Mouse (Mus musculus): ENCODE data around the gene Gm17660. TPM values are rescaled to one million over a fixed set of nuclear protein-coding genes. Genes with fewer than 3 reads are reported as not detected.
A peak's percentile ranks its signal among the peaks of the same experiment; 100 is the strongest.

Gm17660 gene
- polyA plus RNA-seq, 1 experiment = not detected

DNA sequence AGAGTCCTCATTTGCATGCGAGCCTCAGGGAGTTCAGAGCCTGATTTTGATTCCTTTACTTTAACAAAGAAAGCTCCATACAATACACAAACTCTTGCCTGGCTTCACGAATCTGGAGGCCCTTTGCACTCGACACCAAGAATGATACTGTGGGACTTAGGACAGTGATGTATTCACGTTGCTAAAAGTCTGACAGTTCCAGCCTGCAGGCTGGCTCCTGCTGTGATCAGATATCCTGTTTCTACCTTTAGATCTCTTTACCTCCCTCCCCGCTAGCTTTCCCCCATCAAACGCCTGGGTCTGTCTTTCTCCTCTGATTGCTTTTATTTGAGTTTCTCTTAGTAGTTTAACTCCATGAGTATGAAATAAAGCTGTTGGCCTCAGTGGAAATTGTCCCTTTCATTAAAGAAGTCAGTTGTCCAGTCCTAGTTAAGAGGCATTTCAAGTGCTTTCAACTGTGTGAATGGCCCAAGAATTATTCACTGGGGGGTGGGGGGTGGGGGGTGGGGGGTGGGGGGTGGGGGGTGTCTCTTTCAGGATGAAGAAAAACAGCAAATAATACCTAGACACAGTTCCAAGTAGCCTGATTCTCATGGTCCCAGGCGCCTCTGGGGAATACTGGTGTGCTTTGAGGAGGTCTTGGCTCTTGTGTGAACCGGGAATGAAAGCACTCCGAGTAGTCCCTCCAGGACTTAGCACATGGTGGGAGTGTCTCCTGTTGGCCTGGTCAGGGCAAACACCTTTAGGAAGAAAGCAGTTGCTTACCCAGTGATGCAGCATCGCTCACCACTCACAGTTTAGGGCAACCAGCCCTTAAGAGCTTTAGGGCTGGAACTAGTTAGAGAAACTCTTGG is 24.5 kb upstream of the Gm17660 start:
- Histone ChIP-seq H3K27ac (ENCODE audit: insufficient read depth, low read length) (no peak overlapping the region), H3K27me3 (ENCODE audit: control insufficient read depth, insufficient read depth, low read length) (no peaks in the 10 kb centered on the region), H3K4me3 (replicated peaks; ENCODE audit: insufficient read depth, low read depth, low read length) (no peak overlapping the region), H3K4me1 (ENCODE audit: control insufficient read depth, insufficient read depth, low read length) (no peaks in the 10 kb centered on the region)
- 35% methylated on average over 10 of the region's 10 CpGs for WGBS
- TF ChIP-seq CTCF (IDR thresholded peaks at IDR 0.05; ENCODE audit: borderline replicate concordance, insufficient read depth, low read depth, low read length) (no peak), POLR2A (IDR thresholded peaks at IDR 0.05; ENCODE audit: borderline replicate concordance, insufficient read depth, low read length) (no peak)
- no peak for DNase-seq

DNA sequence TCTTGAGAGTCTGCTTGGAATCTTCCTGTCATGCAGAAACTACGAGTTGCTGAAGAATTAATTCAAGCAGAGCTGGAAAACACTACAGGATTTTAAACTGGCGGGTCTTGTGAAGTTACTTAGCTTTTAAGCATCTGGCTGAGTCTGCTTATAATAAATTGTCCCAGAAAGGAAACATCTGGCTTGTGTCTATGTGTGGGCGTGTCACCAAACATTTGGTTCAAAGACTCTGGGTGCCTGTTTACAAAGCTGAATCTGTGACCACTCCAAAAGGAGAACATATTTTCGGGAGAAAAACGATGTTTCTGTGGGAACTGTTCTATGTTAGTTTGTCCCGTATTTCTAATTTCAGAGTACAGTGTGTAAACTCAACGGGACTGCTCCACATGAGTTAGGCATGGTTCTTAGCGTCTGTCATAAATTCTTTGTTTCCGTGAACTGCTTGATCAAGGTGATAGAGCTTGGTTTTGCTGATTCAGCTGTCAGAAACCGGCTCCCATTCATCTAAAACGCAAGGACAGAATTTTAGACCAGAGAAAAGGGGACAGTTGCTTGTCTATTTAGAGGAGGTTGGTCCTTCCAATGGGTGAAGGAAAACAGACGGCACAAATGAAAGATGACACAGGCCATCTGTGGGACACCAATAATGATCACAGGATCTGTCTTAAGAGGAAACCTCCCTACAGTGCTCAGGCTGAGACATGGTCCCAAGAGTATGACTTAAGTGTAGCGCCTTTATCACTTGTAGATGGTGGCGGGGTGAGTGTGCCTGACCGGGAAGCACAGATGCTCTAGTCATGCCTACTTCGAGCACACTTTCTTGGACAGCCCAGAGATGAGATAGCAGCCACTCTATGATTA is 18.9 kb upstream of the Gm17660 start:
- H3K27me3 ChIP-seq (ENCODE audit: control insufficient read depth, insufficient read depth, low read length) = no peaks in the 10 kb centered on the region
- WGBS = 78% methylated on average over 16 of the region's 16 CpGs
- no peak for DNase-seq
- no peaks in the 10 kb centered on the region; the same call in 1 of the 2 replicates for H3K4me1 ChIP-seq (ENCODE audit: control insufficient read depth, insufficient read depth, low read length)
- H3K27ac ChIP-seq (ENCODE audit: insufficient read depth, low read length) = no peak overlapping the region
- no peak overlapping the region for H3K4me3 ChIP-seq (replicated peaks; ENCODE audit: insufficient read depth, low read depth, low read length)
- no peak for TF ChIP-seq POLR2A (IDR thresholded peaks at IDR 0.05; ENCODE audit: borderline replicate concordance, insufficient read depth, low read length)
- TF ChIP-seq CTCF (IDR thresholded peaks at IDR 0.05; ENCODE audit: borderline replicate concordance, insufficient read depth, low read depth, low read length) = no peak

- no peak overlapping the region for H3K27ac ChIP-seq (ENCODE audit: insufficient read depth, low read length)
- no peaks in the 10 kb centered on the region for H3K27me3 ChIP-seq (ENCODE audit: control insufficient read depth, insufficient read depth, low read length)
- no peak for TF ChIP-seq CTCF (IDR thresholded peaks at IDR 0.05; ENCODE audit: borderline replicate concordance, insufficient read depth, low read depth, low read length)
- no peak for TF ChIP-seq POLR2A (IDR thresholded peaks at IDR 0.05; ENCODE audit: borderline replicate concordance, insufficient read depth, low read length)
- no peaks in the 10 kb centered on the region; the same call in 1 of the 2 replicates for H3K4me1 ChIP-seq (ENCODE audit: control insufficient read depth, insufficient read depth, low read length)
- H3K4me3 ChIP-seq (replicated peaks; ENCODE audit: insufficient read depth, low read depth, low read length) = no peak overlapping the region
- no peak for DNase-seq
- WGBS = 82% methylated on average over 11 of the region's 11 CpGs
These were observed 18.1 kb upstream of the Gm17660 start for GRCm38 (mm10) chr5:104095416-104096077.

GRCm38 (mm10) chr5:104089751-104090150 is 12.3 kb upstream of the Gm17660 start:
- Histone ChIP-seq H3K4me1 (ENCODE audit: control insufficient read depth, insufficient read depth, low read length) (no peaks in the 10 kb centered on the region; the same call in 1 of the 2 replicates), H3K4me3 (replicated peaks; ENCODE audit: insufficient read depth, low read depth, low read length) (no peak overlapping the region), H3K27ac (ENCODE audit: insufficient read depth, low read length) (no peak overlapping the region), H3K27me3 (ENCODE audit: control insufficient read depth, insufficient read depth, low read length) (no peaks in the 10 kb centered on the region)
- 15% methylated on average over 2 of the region's 2 CpGs for WGBS
- TF ChIP-seq CTCF (IDR thresholded peaks at IDR 0.05; ENCODE audit: borderline replicate concordance, insufficient read depth, low read depth, low read length) (no peak), POLR2A (IDR thresholded peaks at IDR 0.05; ENCODE audit: borderline replicate concordance, insufficient read depth, low read length) (no peak)
- DNase-seq = no peak

DNA sequence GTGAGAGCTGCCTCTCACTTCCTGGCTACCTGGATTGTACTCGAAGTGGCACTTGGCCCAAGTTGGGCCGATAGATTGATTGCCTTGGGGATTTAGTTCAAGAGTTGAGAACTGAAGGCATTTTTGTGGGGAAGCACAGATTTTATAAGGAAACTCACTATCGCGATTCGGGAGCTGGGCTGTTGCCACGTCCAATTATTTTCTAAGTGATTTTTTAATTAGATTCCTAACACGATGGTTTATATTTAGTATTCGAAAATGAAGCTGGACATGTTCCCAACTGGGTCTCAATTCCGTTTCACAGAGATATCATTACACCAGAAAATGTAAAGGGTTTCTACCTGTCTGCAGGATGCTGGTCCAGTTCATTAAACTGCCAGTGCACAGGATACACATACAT is 8.0 kb upstream of the Gm17660 start:
- no peak for DNase-seq
- no peak overlapping the region for H3K27ac ChIP-seq (ENCODE audit: insufficient read depth, low read length)
- TF ChIP-seq CTCF (IDR thresholded peaks at IDR 0.05; ENCODE audit: borderline replicate concordance, insufficient read depth, low read depth, low read length) (no peak), POLR2A (IDR thresholded peaks at IDR 0.05; ENCODE audit: borderline replicate concordance, insufficient read depth, low read length) (no peak)
- H3K4me1 ChIP-seq (ENCODE audit: control insufficient read depth, insufficient read depth, low read length) = no peaks in the 10 kb centered on the region
- no peaks in the 10 kb centered on the region for H3K27me3 ChIP-seq (ENCODE audit: control insufficient read depth, insufficient read depth, low read length)
- no peak overlapping the region for H3K4me3 ChIP-seq (replicated peaks; ENCODE audit: insufficient read depth, low read depth, low read length)
- 66% methylated on average over 9 of the region's 9 CpGs for WGBS

- H3K4me1 ChIP-seq (ENCODE audit: control insufficient read depth, insufficient read depth, low read length) = no peaks in the 10 kb centered on the region
- H3K27ac ChIP-seq (ENCODE audit: insufficient read depth, low read length) = no peak overlapping the region
- H3K27me3 ChIP-seq (ENCODE audit: control insufficient read depth, insufficient read depth, low read length) = no peaks in the 10 kb centered on the region
- no peak for DNase-seq
- TF ChIP-seq CTCF (IDR thresholded peaks at IDR 0.05; ENCODE audit: borderline replicate concordance, insufficient read depth, low read depth, low read length) = no peak
- no peak for TF ChIP-seq POLR2A (IDR thresholded peaks at IDR 0.05; ENCODE audit: borderline replicate concordance, insufficient read depth, low read length)
- no peak overlapping the region for H3K4me3 ChIP-seq (replicated peaks; ENCODE audit: insufficient read depth, low read depth, low read length)
- WGBS = 83% methylated on average over 6 of the region's 6 CpGs
These were observed 3.3 kb upstream of the Gm17660 start for GRCm38 (mm10) chr5:104080736-104081135.

GRCm38 (mm10) chr5:104076361-104076760 is 1.0 kb downstream of the Gm17660 start:
- no peaks in the 10 kb centered on the region for H3K4me1 ChIP-seq (ENCODE audit: control insufficient read depth, insufficient read depth, low read length)
- TF ChIP-seq POLR2A (IDR thresholded peaks at IDR 0.05; ENCODE audit: borderline replicate concordance, insufficient read depth, low read length) = no peak
- no peak for TF ChIP-seq CTCF (IDR thresholded peaks at IDR 0.05; ENCODE audit: borderline replicate concordance, insufficient read depth, low read depth, low read length)
- peak; percentile 30 to 39 for DNase-seq
- no peaks in the 10 kb centered on the region for H3K27me3 ChIP-seq (ENCODE audit: control insufficient read depth, insufficient read depth, low read length)
- no peak overlapping the region for H3K27ac ChIP-seq (ENCODE audit: insufficient read depth, low read length)
- 16% methylated on average over 10 of the region's 10 CpGs for WGBS
- no peak overlapping the region for H3K4me3 ChIP-seq (replicated peaks; ENCODE audit: insufficient read depth, low read depth, low read length)
